Mouse (Mus musculus) CD4-positive, CD25-positive, alpha-beta regulatory T cell, adult 2 months (primary cell): ENCODE results near the gene Prrc2a.

Source experiments
- DNase-seq: peaks from one replicate; pipeline ENCODE4 v3.0.0-alpha.2; 2012; ENCODE audit warnings: low read depth, low spot score

Prrc2a gene

DNA sequence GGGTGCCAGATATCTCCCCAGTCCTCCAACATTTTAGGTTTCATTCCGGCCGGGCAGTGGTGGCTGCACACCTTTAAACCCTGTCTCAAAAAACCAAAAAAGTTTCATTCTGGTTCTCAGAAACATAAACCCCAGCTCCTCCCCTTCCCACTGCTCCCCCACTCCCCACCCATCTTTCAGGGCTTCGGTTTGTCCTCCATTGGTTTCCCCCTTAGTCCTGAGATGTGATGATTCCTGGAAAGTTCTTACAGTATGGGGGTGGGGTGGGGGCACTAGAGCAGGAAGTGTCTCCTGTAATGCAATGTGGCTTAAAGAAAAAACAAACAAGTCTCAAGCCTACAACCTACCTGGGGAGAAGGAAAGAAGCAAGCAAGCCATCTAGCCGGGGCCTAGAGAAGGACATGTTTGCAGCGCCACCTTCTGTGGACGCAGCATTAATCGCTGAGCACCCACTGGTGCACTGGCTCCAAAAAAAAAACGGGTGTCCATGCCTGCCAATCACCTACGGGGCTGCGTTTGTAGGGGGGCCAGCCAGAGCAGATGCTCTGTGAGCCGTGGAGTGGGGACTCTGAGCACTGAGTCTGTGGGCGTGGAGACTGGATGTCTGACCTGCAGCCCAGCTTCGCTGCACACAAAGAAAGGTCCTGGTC, 58.8 kb downstream of the Prrc2a start:
- DNase-seq = peak; percentile 63

- no peak for DNase-seq
These were observed 59.9 kb downstream of the Prrc2a start for GRCm38 (mm10) chr17:35104754-35105153.

- DNase-seq = no peak
These were observed 60.6 kb downstream of the Prrc2a start for GRCm38 (mm10) chr17:35104079-35104478.

DNA sequence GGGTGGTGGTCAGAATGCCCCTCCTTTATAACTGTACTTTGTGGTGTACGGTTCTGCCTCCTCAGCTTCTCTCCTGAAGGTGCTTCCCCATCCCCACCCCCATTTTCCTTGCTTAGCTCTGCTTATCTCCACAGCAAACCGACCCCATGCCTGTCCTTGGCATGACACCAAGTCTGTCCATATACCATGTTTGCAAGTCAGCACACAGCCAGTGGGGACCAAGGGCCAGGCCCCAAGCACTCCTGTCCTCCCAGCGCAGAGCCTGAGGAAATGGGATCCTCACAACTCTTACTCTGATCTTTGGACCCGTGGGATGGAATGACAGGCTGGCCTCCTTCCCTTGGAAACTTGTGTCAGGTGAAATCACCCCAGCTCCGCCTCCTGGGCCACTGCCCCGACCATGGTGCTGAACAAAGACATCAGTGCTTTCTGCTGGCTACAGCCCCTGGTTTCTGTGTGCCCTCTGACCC, 61.4 kb downstream of the Prrc2a start:
- DNase-seq = no peak

GRCm38 (mm10) chr17:35102299-35102698, 62.4 kb downstream of the Prrc2a start:
- no peak for DNase-seq

DNA sequence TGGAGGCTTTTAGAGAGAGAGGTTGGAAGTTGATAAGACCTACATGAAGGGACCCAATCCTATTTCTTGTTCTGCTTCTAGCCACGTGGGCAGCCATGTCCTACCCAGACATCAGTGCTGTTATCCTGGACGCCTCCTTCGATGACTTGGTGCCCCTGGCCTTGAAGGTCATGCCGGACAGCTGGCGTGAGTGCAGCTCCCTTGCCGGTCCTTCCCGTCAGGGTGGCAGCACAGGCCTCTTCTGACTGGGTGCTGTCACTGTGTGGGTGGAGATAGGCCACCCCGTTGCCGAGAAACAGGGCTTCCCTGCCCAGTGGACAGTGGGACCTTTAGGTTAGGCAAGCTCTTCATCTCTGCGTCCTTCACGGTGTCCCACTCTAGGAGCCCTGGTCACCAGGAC, 63.5 kb downstream of the Prrc2a start:
- DNase-seq = no peak

DNA sequence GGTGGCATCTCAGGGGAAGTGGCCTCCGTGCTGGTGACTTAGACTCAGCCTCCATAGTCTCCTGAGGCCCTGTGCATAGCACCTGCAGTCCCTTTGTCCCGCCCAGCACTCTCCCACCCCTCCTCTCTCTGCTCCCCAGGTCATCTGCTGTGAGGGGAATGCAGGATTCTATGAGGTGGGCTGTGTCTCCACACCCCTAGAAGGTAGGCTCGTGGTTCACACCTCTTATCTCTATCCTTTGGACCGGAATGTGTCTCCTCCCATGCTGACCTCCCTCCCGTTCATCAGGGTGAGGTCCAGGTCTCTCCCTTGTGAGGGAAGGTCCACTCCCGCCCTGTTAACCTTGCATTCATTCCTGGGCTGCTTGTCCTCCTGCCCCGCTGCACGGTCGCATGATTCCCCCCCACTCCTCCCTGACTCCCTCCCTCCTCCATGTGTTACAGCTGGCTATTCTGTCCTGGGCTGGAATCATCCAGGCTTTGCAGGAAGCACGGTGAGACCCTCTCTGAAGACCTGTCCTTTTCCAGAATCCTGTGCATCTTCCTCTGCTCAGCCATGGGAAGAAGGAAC, 64.4 kb downstream of the Prrc2a start:
- DNase-seq = no peak
